Mouse (Mus musculus): ENCODE data around the gene Edem2. TPM values are rescaled to one million over a fixed set of nuclear protein-coding genes. Genes with fewer than 3 reads are reported as not detected.

The Edem2 gene
- 35.6 and 35.7 TPM in 2 replicates for polyA plus RNA-seq (2014; fragmentation: Nextera tagmentation; extraction: Ambion mirVana)

- Histone ChIP-seq H3K9ac (peak within 1 kb of the TSS; percentile 71), H3K4me3 (ENCODE audit: low read depth, low read length) (peak within 1 kb of the TSS; percentile 89), H3K4me2 (peak within 1 kb of the TSS; percentile 95), H3K9me3 (ENCODE audit: low read depth, low read length) (no peaks in the 10 kb centered on the region), H3K27me3 (ENCODE audit: insufficient read depth, low read length) (no peaks in the 10 kb centered on the region), H3K27ac (ENCODE audit: low read depth) (no peak within 1 kb of the TSS), H3K36me3 (ENCODE audit: insufficient read depth) (no peaks in the 10 kb centered on the region), H3K4me1 (ENCODE audit: insufficient read depth) (peaks cover 7% of the 10 kb centered on the region; the same call in 1 of the 2 replicates)
- ATAC-seq (ENCODE audit: insufficient read depth) (peak; percentile 95), DNase-seq (peak; percentile 96)
- under 1% methylated on average over 33 of the region's 33 CpGs for WGBS
- no peak for TF ChIP-seq CTCF (IDR thresholded peaks at IDR 0.05; ENCODE audit: low read depth)
These were observed at the start of gene Edem2 for GRCm38 (mm10) chr2:155729158-155729645. Gene Edem2 (minus strand): TSS chr2:155729475.

- no peaks in the 10 kb centered on the region for H3K36me3 ChIP-seq (ENCODE audit: insufficient read depth)
- no peak for TF ChIP-seq CTCF (IDR thresholded peaks at IDR 0.05; ENCODE audit: low read depth)
- WGBS = 41% methylated on average over 7 of the region's 7 CpGs
- H3K4me2 ChIP-seq = no peak overlapping the region
- H3K4me1 ChIP-seq (ENCODE audit: insufficient read depth) = no peaks in the 10 kb centered on the region
- H3K9me3 ChIP-seq (ENCODE audit: low read depth, low read length) = no peaks in the 10 kb centered on the region
- ATAC-seq (ENCODE audit: insufficient read depth) (no peak), DNase-seq (peak; percentile 20)
- H3K9ac ChIP-seq = no peak overlapping the region
- H3K27ac ChIP-seq (ENCODE audit: low read depth) = no peak overlapping the region
- peaks cover 26% of the 10 kb centered on the region for H3K27me3 ChIP-seq (ENCODE audit: insufficient read depth, low read length)
- H3K4me3 ChIP-seq (ENCODE audit: low read depth, low read length) = no peak overlapping the region
These were observed 49.8 kb upstream of the Edem2 start for GRCm38 (mm10) chr2:155779066-155779465.

- no peak for TF ChIP-seq CTCF (IDR thresholded peaks at IDR 0.05; ENCODE audit: low read depth)
- WGBS = 60% methylated on average over 6 of the region's 6 CpGs
- H3K9me3 ChIP-seq (ENCODE audit: low read depth, low read length) = no peaks in the 10 kb centered on the region
- H3K4me2 ChIP-seq = no peak overlapping the region
- no peaks in the 10 kb centered on the region for H3K36me3 ChIP-seq (ENCODE audit: insufficient read depth)
- peaks cover 35% of the 10 kb centered on the region for H3K27me3 ChIP-seq (ENCODE audit: insufficient read depth, low read length)
- no peak for ATAC-seq (ENCODE audit: insufficient read depth)
- no peaks in the 10 kb centered on the region for H3K4me1 ChIP-seq (ENCODE audit: insufficient read depth)
- H3K27ac ChIP-seq (ENCODE audit: low read depth) = no peak overlapping the region
- H3K9ac ChIP-seq = no peak overlapping the region
- no peak overlapping the region for H3K4me3 ChIP-seq (ENCODE audit: low read depth, low read length)
- no peak for DNase-seq
These were observed 48.7 kb upstream of the Edem2 start for GRCm38 (mm10) chr2:155778004-155778403.

GRCm38 (mm10) chr2:155777688-155777985, 48.4 kb upstream of the Edem2 start:
- Histone ChIP-seq H3K4me1 (ENCODE audit: insufficient read depth) (no peaks in the 10 kb centered on the region), H3K4me3 (ENCODE audit: low read depth, low read length) (no peak overlapping the region), H3K9me3 (ENCODE audit: low read depth, low read length) (no peaks in the 10 kb centered on the region), H3K27ac (ENCODE audit: low read depth) (no peak overlapping the region), H3K4me2 (no peak overlapping the region), H3K36me3 (ENCODE audit: insufficient read depth) (no peaks in the 10 kb centered on the region), H3K27me3 (ENCODE audit: insufficient read depth, low read length) (peaks cover 39% of the 10 kb centered on the region), H3K9ac (no peak overlapping the region)
- 75% methylated on average over 4 of the region's 4 CpGs for WGBS
- TF ChIP-seq CTCF (IDR thresholded peaks at IDR 0.05; ENCODE audit: low read depth) = no peak
- DNase-seq (no peak), ATAC-seq (ENCODE audit: insufficient read depth) (no peak)

- H3K4me3 ChIP-seq (ENCODE audit: low read depth, low read length) = no peak overlapping the region
- H3K9ac ChIP-seq = no peak overlapping the region
- no peak for TF ChIP-seq CTCF (IDR thresholded peaks at IDR 0.05; ENCODE audit: low read depth)
- H3K27me3 ChIP-seq (ENCODE audit: insufficient read depth, low read length) = peaks cover 42% of the 10 kb centered on the region
- H3K4me2 ChIP-seq = no peak overlapping the region
- no peaks in the 10 kb centered on the region for H3K4me1 ChIP-seq (ENCODE audit: insufficient read depth)
- DNase-seq (no peak), ATAC-seq (ENCODE audit: insufficient read depth) (no peak)
- H3K36me3 ChIP-seq (ENCODE audit: insufficient read depth) = no peaks in the 10 kb centered on the region
- 51% methylated on average over 10 of the region's 10 CpGs for WGBS
- H3K9me3 ChIP-seq (ENCODE audit: low read depth, low read length) = no peaks in the 10 kb centered on the region
- H3K27ac ChIP-seq (ENCODE audit: low read depth) = no peak overlapping the region
These were observed 47.8 kb upstream of the Edem2 start for GRCm38 (mm10) chr2:155776824-155777687.

- peak; percentile 82 for DNase-seq
- TF ChIP-seq CTCF (IDR thresholded peaks at IDR 0.05; ENCODE audit: low read depth) = no peak
- no peak overlapping the region for H3K9ac ChIP-seq
- peak overlapping the region; percentile 37 for H3K4me3 ChIP-seq (ENCODE audit: low read depth, low read length)
- H3K36me3 ChIP-seq (ENCODE audit: insufficient read depth) = no peaks in the 10 kb centered on the region
- peak overlapping the region; percentile 96 for H3K4me2 ChIP-seq
- peak; percentile 85 for ATAC-seq (ENCODE audit: insufficient read depth)
- no peak overlapping the region for H3K27ac ChIP-seq (ENCODE audit: low read depth)
- H3K4me1 ChIP-seq (ENCODE audit: insufficient read depth) = no peaks in the 10 kb centered on the region
- WGBS = 2% methylated on average over 44 of the region's 44 CpGs
- H3K27me3 ChIP-seq (ENCODE audit: insufficient read depth, low read length) = peaks cover 42% of the 10 kb centered on the region
- H3K9me3 ChIP-seq (ENCODE audit: low read depth, low read length) = no peaks in the 10 kb centered on the region
These were observed 46.5 kb upstream of the Edem2 start for GRCm38 (mm10) chr2:155775685-155776263.

Data from lung, embryonic 14.5 days (tissue).